Mouse (Mus musculus) kidney, adult 2 months (tissue): Measurements from ENCODE around the gene Ppp1r9a. TPM values are rescaled to one million over a fixed set of nuclear protein-coding genes. Genes with fewer than 3 reads are reported as not detected.

Experiments used
- DNase-seq: peaks from one replicate; pipeline ENCODE4 v3.0.0; 2021
- H3K27ac ChIP-seq: fragments of 200-500 bp; 2 replicates; pipeline ENCODE4 v1.5.1; 2012; ENCODE audit warnings: low read depth, low read length, control low read depth, inconsistent platforms; ENCODE audit not compliant: insufficient read depth
- H3K27me3 ChIP-seq: fragments of 200-500 bp; replicated peaks from 2 replicates; pipeline ENCODE4 v1.6.1; 2012; ENCODE audit warnings: mild to moderate bottlenecking, moderate library complexity, low read length, inconsistent platforms; ENCODE audit not compliant: control insufficient read depth, insufficient read depth
- H3K36me3 ChIP-seq: fragments of 200-500 bp; 2 replicates; pipeline ENCODE4 v1.6.1; 2012; ENCODE audit warnings: mild to moderate bottlenecking, moderate library complexity, low read length, inconsistent platforms; ENCODE audit not compliant: control insufficient read depth, insufficient read depth
- H3K4me1 ChIP-seq: fragments of 200-500 bp; 2 replicates; pipeline ENCODE4 v1.6.1; 2011; ENCODE audit warnings: low read length; ENCODE audit not compliant: control insufficient read depth, insufficient read depth
- H3K4me3 ChIP-seq: fragments of 200-500 bp; 2 replicates; pipeline ENCODE4 v1.5.1; 2011; ENCODE audit warnings: mild to moderate bottlenecking, low read depth, low read length, control low read depth; ENCODE audit not compliant: insufficient read depth
- CTCF ChIP-seq: fragments of 200-500 bp; conservative IDR thresholded peaks from 2 replicates; pipeline ENCODE4 v1.5.1; 2011; ENCODE audit warnings: low read depth, mild to moderate bottlenecking, control low read depth, low read length, moderate library complexity, mixed read lengths; ENCODE audit not compliant: insufficient read depth, insufficient read length
- POLR2A ChIP-seq: fragments of 200-500 bp; IDR thresholded peaks from one replicate; pipeline ENCODE4 v1.6.1; 2011; ENCODE audit warnings: low read depth, low read length, control low read depth
- WGBS: fragments of 180-500 bp; shearing (Covaris S2); methylation state at CpG from one replicate; pipeline ENCODE4 v1.1.7; 2018; 5-methylcytosine and 5-hydroxymethylcytosine counted together
- polyA plus RNA-seq: library from polyadenylated mRNA; depleted of rRNA; stranded (reverse); fragments of >200 nt; gene quantifications from 2 replicates; pipeline ENCODE4 v1.2.3, GENCODE M21; 2012

The Ppp1r9a gene
- polyA plus RNA-seq, 1 experiment = 3.0 TPM

GRCm38 (mm10) chr6:5167051-5167677 is 264.4 kb downstream of the Ppp1r9a start:
- Histone ChIP-seq H3K4me1 (no peaks in the 10 kb centered on the region), H3K27me3 (no peaks in the 10 kb centered on the region), H3K4me3 (no peak overlapping the region), H3K36me3 (no peaks in the 10 kb centered on the region), H3K27ac (no peak overlapping the region)
- DNase-seq = peak; percentile 14
- no peak for TF ChIP-seq POLR2A
- WGBS = 66% methylated on average over 14 of the region's 14 CpGs

GRCm38 (mm10) chr6:5168158-5168557 is 265.4 kb downstream of the Ppp1r9a start:
- Histone ChIP-seq H3K27me3 (no peaks in the 10 kb centered on the region), H3K36me3 (no peaks in the 10 kb centered on the region), H3K4me1 (no peaks in the 10 kb centered on the region), H3K27ac (no peak overlapping the region), H3K4me3 (no peak overlapping the region)
- no peak for TF ChIP-seq CTCF
- TF ChIP-seq POLR2A = no peak
- no peak for DNase-seq
- WGBS = 90% methylated on average over 9 of the region's 9 CpGs

GRCm38 (mm10) chr6:5171418-5171817 is 268.7 kb downstream of the Ppp1r9a start:
- DNase-seq = no peak
- 67% methylated on average over 4 of the region's 4 CpGs for WGBS

GRCm38 (mm10) chr6:5172571-5172970 is 269.9 kb downstream of the Ppp1r9a start:
- H3K4me1 ChIP-seq = no peaks in the 10 kb centered on the region
- DNase-seq = no peak
- TF ChIP-seq CTCF (no peak), POLR2A (no peak)
- no peak overlapping the region for H3K4me3 ChIP-seq
- H3K36me3 ChIP-seq = no peaks in the 10 kb centered on the region
- no peak overlapping the region for H3K27ac ChIP-seq
- WGBS = 55% methylated on average over 9 of the region's 9 CpGs
- no peaks in the 10 kb centered on the region for H3K27me3 ChIP-seq

More at GRCm38 (mm10) chr6:5171418-5171817, 268.7 kb downstream of the Ppp1r9a start:
- TF ChIP-seq CTCF (no peak), POLR2A (no peak)
- H3K27ac ChIP-seq = no peak overlapping the region
- no peak overlapping the region for H3K4me3 ChIP-seq
- no peaks in the 10 kb centered on the region for H3K27me3 ChIP-seq
- H3K36me3 ChIP-seq = no peaks in the 10 kb centered on the region
- H3K4me1 ChIP-seq = no peaks in the 10 kb centered on the region

GRCm38 (mm10) chr6:5174179-5174812 is 271.6 kb downstream of the Ppp1r9a start:
- Histone ChIP-seq H3K27me3 (no peaks in the 10 kb centered on the region), H3K27ac (no peak overlapping the region), H3K36me3 (no peaks in the 10 kb centered on the region), H3K4me3 (no peak overlapping the region), H3K4me1 (no peaks in the 10 kb centered on the region)
- 84% methylated on average over 10 of the region's 10 CpGs for WGBS
- TF ChIP-seq CTCF = no peak
- no peak for TF ChIP-seq POLR2A
- no peak for DNase-seq

- Histone ChIP-seq H3K27me3 (no peaks in the 10 kb centered on the region; the same call in 1 of the 2 replicates), H3K4me1 (no peaks in the 10 kb centered on the region), H3K27ac (no peak overlapping the region), H3K4me3 (no peak overlapping the region), H3K36me3 (no peaks in the 10 kb centered on the region)
- WGBS = 36% methylated on average over 19 of the region's 19 CpGs
- TF ChIP-seq POLR2A (no peak), CTCF (no peak)
- no peak for DNase-seq
Observed at GRCm38 (mm10) chr6:5177967-5178891, 275.5 kb downstream of the Ppp1r9a start.

GRCm38 (mm10) chr6:5179189-5179588 is 276.5 kb downstream of the Ppp1r9a start:
- 93% methylated on average over 6 of the region's 6 CpGs for WGBS
- Histone ChIP-seq H3K36me3 (no peaks in the 10 kb centered on the region), H3K4me1 (no peaks in the 10 kb centered on the region), H3K27me3 (no peaks in the 10 kb centered on the region; the same call in 1 of the 2 replicates), H3K4me3 (no peak overlapping the region), H3K27ac (no peak overlapping the region)
- DNase-seq = no peak
- no peak for TF ChIP-seq POLR2A
- no peak for TF ChIP-seq CTCF
